Mouse (Mus musculus): ENCODE data around the gene Prr19. TPM values are rescaled to one million over a fixed set of nuclear protein-coding genes. Genes with fewer than 3 reads are reported as not detected.

The Prr19 gene
- polyA plus RNA-seq, 1 experiment, result 1.6 TPM

DNA sequence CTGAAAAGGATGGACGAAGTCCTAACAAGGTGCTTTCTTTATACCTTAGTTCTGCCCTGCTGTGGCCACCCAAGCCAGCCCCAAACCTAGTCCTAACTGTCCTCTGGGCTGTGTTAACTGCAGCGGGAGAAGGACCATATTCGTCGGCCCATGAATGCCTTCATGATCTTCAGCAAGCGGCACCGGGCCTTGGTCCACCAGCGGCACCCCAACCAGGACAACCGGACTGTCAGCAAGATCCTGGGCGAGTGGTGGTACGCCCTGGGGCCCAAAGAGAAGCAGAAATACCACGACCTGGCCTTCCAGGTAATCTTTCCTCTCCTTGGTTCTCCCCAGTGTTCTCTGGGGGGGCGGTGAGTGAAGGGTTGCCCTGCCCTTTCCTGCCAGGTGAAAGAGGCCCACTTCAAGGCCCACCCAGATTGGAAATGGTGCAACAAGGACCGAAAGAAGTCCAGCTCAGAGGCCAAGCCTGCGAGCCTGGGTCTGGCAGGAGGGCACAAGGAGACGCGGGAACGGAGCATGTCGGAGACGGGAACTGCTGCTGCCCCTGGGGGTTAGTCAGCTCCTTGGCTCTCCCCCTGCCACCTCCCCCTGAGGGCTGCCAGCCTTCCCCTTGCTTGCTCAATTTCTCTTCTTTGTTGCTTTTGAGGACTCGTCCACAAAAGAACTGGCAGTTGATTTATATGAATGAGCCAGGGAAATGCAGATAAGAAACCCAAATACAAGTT, 15.5 kb upstream of the Prr19 start:
- Histone ChIP-seq H3K4me3 (ENCODE audit: low read depth, low read length) (no peak overlapping the region), H3K9me3 (replicated peaks; ENCODE audit: control insufficient read depth, insufficient read depth, low read length, poor library complexity, severe bottlenecking) (no peaks in the 10 kb centered on the region), H3K4me1 (ENCODE audit: control insufficient read depth, insufficient read depth, low read length) (no peaks in the 10 kb centered on the region), H3K9ac (ENCODE audit: low read depth, poor library complexity, severe bottlenecking) (no peak overlapping the region), H3K27ac (ENCODE audit: insufficient read depth, low read length) (no peak overlapping the region), H3K27me3 (ENCODE audit: control insufficient read depth, insufficient read depth, low read length, poor library complexity, severe bottlenecking) (no peaks in the 10 kb centered on the region), H3K36me3 (ENCODE audit: control insufficient read depth, insufficient read depth, low read length, poor library complexity, severe bottlenecking) (peaks cover 38% of the 10 kb centered on the region)
- TF ChIP-seq POLR2A (IDR thresholded peaks at IDR 0.05; ENCODE audit: insufficient read depth, low read length) (no peak), EP300 (IDR thresholded peaks at IDR 0.05; ENCODE audit: insufficient read depth, low read depth, low read length) (no peak), CTCF (IDR thresholded peaks at IDR 0.05; ENCODE audit: low read depth, low read length) (no peak)

DNA sequence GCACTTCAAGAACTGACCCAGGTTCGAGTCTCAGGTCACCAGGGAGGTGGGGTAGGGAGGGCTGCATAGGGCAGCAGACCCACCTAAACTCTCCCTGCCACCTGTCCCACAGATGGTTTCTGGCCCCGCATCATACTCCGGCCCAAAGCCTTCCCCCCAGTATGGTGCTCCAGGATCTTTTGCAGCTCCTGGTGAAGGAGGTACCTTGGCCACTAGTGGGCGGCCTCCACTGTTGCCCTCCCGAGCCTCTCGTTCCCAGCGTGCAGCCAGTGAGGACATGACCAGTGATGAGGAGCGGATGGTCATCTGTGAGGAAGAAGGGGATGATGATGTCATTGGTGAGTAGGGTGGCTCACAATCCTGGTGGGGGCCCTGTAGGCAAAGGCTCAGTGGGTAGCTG, 14.2 kb upstream of the Prr19 start:
- Histone ChIP-seq H3K9me3 (replicated peaks; ENCODE audit: control insufficient read depth, insufficient read depth, low read length, poor library complexity, severe bottlenecking) (no peaks in the 10 kb centered on the region), H3K27me3 (ENCODE audit: control insufficient read depth, insufficient read depth, low read length, poor library complexity, severe bottlenecking) (no peaks in the 10 kb centered on the region), H3K4me3 (ENCODE audit: low read depth, low read length) (no peak overlapping the region), H3K4me1 (ENCODE audit: control insufficient read depth, insufficient read depth, low read length) (no peaks in the 10 kb centered on the region), H3K9ac (ENCODE audit: low read depth, poor library complexity, severe bottlenecking) (no peak overlapping the region), H3K27ac (ENCODE audit: insufficient read depth, low read length) (no peak overlapping the region), H3K36me3 (ENCODE audit: control insufficient read depth, insufficient read depth, low read length, poor library complexity, severe bottlenecking) (peaks cover 49% of the 10 kb centered on the region)
- TF ChIP-seq CTCF (IDR thresholded peaks at IDR 0.05; ENCODE audit: low read depth, low read length), result peak; percentile 39
- no peak for TF ChIP-seq POLR2A (IDR thresholded peaks at IDR 0.05; ENCODE audit: insufficient read depth, low read length)

DNA sequence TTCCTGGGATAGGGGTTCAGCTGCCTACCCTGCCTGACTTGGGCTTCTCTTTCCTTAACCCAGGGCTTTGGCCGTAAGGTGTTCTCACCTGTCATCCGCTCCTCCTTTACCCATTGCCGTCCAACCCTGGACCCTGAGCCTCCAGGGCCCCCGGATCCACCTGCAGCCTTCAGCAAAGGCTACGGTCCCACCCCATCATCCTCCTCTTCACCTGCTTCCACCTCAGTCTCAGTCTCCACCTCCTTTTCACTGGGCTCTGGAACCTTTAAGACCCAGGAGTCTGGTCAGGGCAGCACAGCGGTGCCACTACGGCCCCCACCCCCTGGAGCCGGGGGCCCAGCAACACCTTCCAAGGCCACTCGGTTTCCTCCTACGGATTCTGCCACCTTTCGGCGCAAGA, 13.2 kb upstream of the Prr19 start:
- Histone ChIP-seq H3K4me1 (ENCODE audit: control insufficient read depth, insufficient read depth, low read length) (no peaks in the 10 kb centered on the region), H3K27me3 (ENCODE audit: control insufficient read depth, insufficient read depth, low read length, poor library complexity, severe bottlenecking) (no peaks in the 10 kb centered on the region), H3K27ac (ENCODE audit: insufficient read depth, low read length) (no peak overlapping the region), H3K9me3 (replicated peaks; ENCODE audit: control insufficient read depth, insufficient read depth, low read length, poor library complexity, severe bottlenecking) (no peaks in the 10 kb centered on the region), H3K4me3 (ENCODE audit: low read depth, low read length) (no peak overlapping the region), H3K9ac (ENCODE audit: low read depth, poor library complexity, severe bottlenecking) (no peak overlapping the region), H3K36me3 (ENCODE audit: control insufficient read depth, insufficient read depth, low read length, poor library complexity, severe bottlenecking) (peaks cover 57% of the 10 kb centered on the region)
- TF ChIP-seq EP300 (IDR thresholded peaks at IDR 0.05; ENCODE audit: insufficient read depth, low read depth, low read length), result no peak
- no peak for TF ChIP-seq CTCF (IDR thresholded peaks at IDR 0.05; ENCODE audit: low read depth, low read length)
- no peak for TF ChIP-seq POLR2A (IDR thresholded peaks at IDR 0.05; ENCODE audit: insufficient read depth, low read length)

DNA sequence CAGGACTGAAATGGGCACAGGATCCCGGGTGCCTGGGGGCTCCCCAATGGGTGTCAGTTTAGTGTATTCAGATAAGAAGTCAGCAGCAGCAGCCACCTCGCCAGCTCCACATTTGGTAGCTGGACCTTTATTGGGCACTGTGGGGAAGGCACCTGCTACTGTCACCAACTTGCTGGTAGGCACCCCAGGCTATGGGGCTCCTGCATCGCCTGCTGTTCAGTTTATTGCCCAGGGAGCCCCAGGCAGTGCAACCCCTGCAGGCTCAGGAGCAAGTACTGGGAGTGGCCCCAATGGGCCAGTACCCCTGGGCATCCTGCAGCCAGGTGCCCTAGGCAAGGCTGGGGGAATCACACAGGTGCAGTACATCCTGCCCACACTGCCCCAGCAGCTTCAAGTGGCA, 12.5 kb upstream of the Prr19 start:
- Histone ChIP-seq H3K4me3 (ENCODE audit: low read depth, low read length) (no peak overlapping the region), H3K9ac (ENCODE audit: low read depth, poor library complexity, severe bottlenecking) (no peak overlapping the region), H3K4me1 (ENCODE audit: control insufficient read depth, insufficient read depth, low read length) (no peaks in the 10 kb centered on the region), H3K27me3 (ENCODE audit: control insufficient read depth, insufficient read depth, low read length, poor library complexity, severe bottlenecking) (no peaks in the 10 kb centered on the region), H3K27ac (ENCODE audit: insufficient read depth, low read length) (no peak overlapping the region), H3K36me3 (ENCODE audit: control insufficient read depth, insufficient read depth, low read length, poor library complexity, severe bottlenecking) (peaks cover 62% of the 10 kb centered on the region), H3K9me3 (replicated peaks; ENCODE audit: control insufficient read depth, insufficient read depth, low read length, poor library complexity, severe bottlenecking) (no peaks in the 10 kb centered on the region)
- TF ChIP-seq CTCF (IDR thresholded peaks at IDR 0.05; ENCODE audit: low read depth, low read length) (no peak), EP300 (IDR thresholded peaks at IDR 0.05; ENCODE audit: insufficient read depth, low read depth, low read length) (no peak), POLR2A (IDR thresholded peaks at IDR 0.05; ENCODE audit: insufficient read depth, low read length) (no peak)

DNA sequence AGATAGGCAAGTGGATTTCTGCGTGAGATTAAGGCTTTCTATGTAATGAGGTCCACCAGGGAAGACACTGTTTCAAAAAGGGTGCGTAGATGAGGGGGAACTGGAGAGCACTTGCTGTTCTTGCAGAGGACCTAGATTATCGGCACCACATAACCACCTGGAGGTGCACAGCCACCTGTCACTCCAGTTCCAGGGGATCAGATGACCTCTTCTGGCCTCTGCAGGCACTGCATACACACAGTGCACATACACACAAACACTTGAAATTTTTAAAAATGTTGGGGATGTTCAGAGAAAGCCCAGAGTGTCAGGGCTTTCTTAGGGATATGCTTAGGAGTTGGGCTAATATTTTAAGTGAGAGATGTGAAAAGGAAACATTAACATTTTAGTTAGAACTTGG, 11.3 kb upstream of the Prr19 start:
- H3K27ac ChIP-seq (ENCODE audit: insufficient read depth, low read length), result no peak overlapping the region
- peaks cover 65% of the 10 kb centered on the region for H3K36me3 ChIP-seq (ENCODE audit: control insufficient read depth, insufficient read depth, low read length, poor library complexity, severe bottlenecking)
- no peaks in the 10 kb centered on the region for H3K9me3 ChIP-seq (replicated peaks; ENCODE audit: control insufficient read depth, insufficient read depth, low read length, poor library complexity, severe bottlenecking)
- peak; percentile 44 for TF ChIP-seq CTCF (IDR thresholded peaks at IDR 0.05; ENCODE audit: low read depth, low read length)
- TF ChIP-seq POLR2A (IDR thresholded peaks at IDR 0.05; ENCODE audit: insufficient read depth, low read length), result no peak
- no peak for TF ChIP-seq EP300 (IDR thresholded peaks at IDR 0.05; ENCODE audit: insufficient read depth, low read depth, low read length)
- H3K9ac ChIP-seq (ENCODE audit: low read depth, poor library complexity, severe bottlenecking), result no peak overlapping the region
- H3K4me3 ChIP-seq (ENCODE audit: low read depth, low read length), result no peak overlapping the region
- no peaks in the 10 kb centered on the region for H3K4me1 ChIP-seq (ENCODE audit: control insufficient read depth, insufficient read depth, low read length)
- H3K27me3 ChIP-seq (ENCODE audit: control insufficient read depth, insufficient read depth, low read length, poor library complexity, severe bottlenecking), result no peaks in the 10 kb centered on the region

DNA sequence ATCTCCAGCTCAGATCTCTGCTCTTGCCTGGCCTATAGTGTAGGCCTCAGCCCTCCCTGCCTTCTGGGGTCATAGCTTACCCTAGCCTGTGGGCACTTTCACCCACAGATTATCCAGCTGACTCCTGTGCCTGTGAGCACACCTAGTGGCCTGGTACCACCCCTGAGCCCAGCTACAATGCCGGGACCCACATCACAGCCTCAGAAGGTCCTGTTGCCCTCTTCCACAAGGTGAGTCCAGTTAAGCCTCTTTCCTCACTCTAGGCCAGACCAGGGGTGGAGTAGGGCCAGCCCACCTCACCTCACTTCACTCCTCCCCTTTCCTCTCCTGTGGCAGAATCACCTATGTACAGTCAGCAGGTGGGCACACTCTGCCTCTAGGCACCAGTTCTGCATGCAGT, 10.7 kb upstream of the Prr19 start:
- Histone ChIP-seq H3K36me3 (ENCODE audit: control insufficient read depth, insufficient read depth, low read length, poor library complexity, severe bottlenecking) (peaks cover 60% of the 10 kb centered on the region), H3K9ac (ENCODE audit: low read depth, poor library complexity, severe bottlenecking) (no peak overlapping the region), H3K9me3 (replicated peaks; ENCODE audit: control insufficient read depth, insufficient read depth, low read length, poor library complexity, severe bottlenecking) (no peaks in the 10 kb centered on the region), H3K27me3 (ENCODE audit: control insufficient read depth, insufficient read depth, low read length, poor library complexity, severe bottlenecking) (no peaks in the 10 kb centered on the region), H3K27ac (ENCODE audit: insufficient read depth, low read length) (no peak overlapping the region), H3K4me3 (ENCODE audit: low read depth, low read length) (no peak overlapping the region), H3K4me1 (ENCODE audit: control insufficient read depth, insufficient read depth, low read length) (no peaks in the 10 kb centered on the region)
- TF ChIP-seq POLR2A (IDR thresholded peaks at IDR 0.05; ENCODE audit: insufficient read depth, low read length) (no peak), CTCF (IDR thresholded peaks at IDR 0.05; ENCODE audit: low read depth, low read length) (no peak), EP300 (IDR thresholded peaks at IDR 0.05; ENCODE audit: insufficient read depth, low read depth, low read length) (no peak)

All from ES-Bruce4 (cell line).